Mouse (Mus musculus) small intestine, adult 2 months (tissue): ENCODE measurements around the gene Foxn3. TPM values are rescaled to one million over a fixed set of nuclear protein-coding genes. Genes with fewer than 3 reads are reported as not detected.
A peak's percentile ranks its signal among the peaks of the same experiment; 100 is the strongest.

Source experiments
- H3K27ac ChIP-seq: fragments of 200-500 bp; 2 replicates; pipeline ENCODE4 v1.5.1; 2012; ENCODE audit warnings: low read depth, low read length, control low read depth, inconsistent platforms; ENCODE audit not compliant: insufficient read depth
- H3K27me3 ChIP-seq: fragments of 200-500 bp; 2 replicates; pipeline ENCODE4 v1.6.1; 2012; ENCODE audit warnings: mild to moderate bottlenecking, moderate library complexity, low read length, inconsistent platforms; ENCODE audit not compliant: control insufficient read depth, insufficient read depth
- H3K36me3 ChIP-seq: fragments of 200-500 bp; 2 replicates; pipeline ENCODE4 v1.6.1; 2012; ENCODE audit warnings: mild to moderate bottlenecking, low read length, control low read depth, inconsistent platforms; ENCODE audit not compliant: control insufficient read depth, insufficient read depth
- H3K4me1 ChIP-seq: fragments of 200-500 bp; 2 replicates; pipeline ENCODE4 v1.6.1; 2012; ENCODE audit warnings: low read length, inconsistent platforms, mixed read lengths; ENCODE audit not compliant: control insufficient read depth, insufficient read depth, insufficient read length
- H3K4me3 ChIP-seq: fragments of 200-500 bp; 2 replicates; pipeline ENCODE4 v1.5.1; 2012; ENCODE audit warnings: low read depth, mild to moderate bottlenecking, control low read depth, inconsistent platforms, low read length, moderate library complexity
- CTCF ChIP-seq: fragments of 200-500 bp; IDR thresholded peaks from 2 replicates; pipeline ENCODE4 v1.5.1; 2012; ENCODE audit warnings: low read depth, mild to moderate bottlenecking, control low read depth, inconsistent platforms, low read length, moderate library complexity, mixed read lengths; ENCODE audit not compliant: insufficient replicate concordance, insufficient read length; ENCODE audit errors: extremely low read depth
- POLR2A ChIP-seq: fragments of 200-500 bp; IDR thresholded peaks from 2 replicates; pipeline ENCODE4 v1.6.1; 2012; ENCODE audit warnings: low read depth, mild to moderate bottlenecking, control low read depth, inconsistent platforms, low read length, moderate library complexity
- WGBS: fragments of 180-500 bp; shearing (Covaris S2); methylation state at CpG from one replicate; pipeline ENCODE4 v1.1.7; 2018; 5-methylcytosine and 5-hydroxymethylcytosine counted together
- polyA plus RNA-seq: library from polyadenylated mRNA; depleted of rRNA; stranded (reverse); fragments of >200 nt; gene quantifications from 2 replicates; pipeline ENCODE4 v1.2.3, GENCODE M21; 2012

Foxn3 gene
- polyA plus RNA-seq, 1 experiment: 17.5 TPM

GRCm38 (mm10) chr12:99406697-99407317, 156.6 kb downstream of the Foxn3 start:
- no peak for TF ChIP-seq POLR2A
- no peak for TF ChIP-seq CTCF
- Histone ChIP-seq H3K4me3 (peak overlapping the region; percentile 44), H3K27ac (peak overlapping the region; percentile 66), H3K27me3 (no peaks in the 10 kb centered on the region), H3K4me1 (peaks cover 7% of the 10 kb centered on the region; the same call in 1 of the 2 replicates), H3K36me3 (no peaks in the 10 kb centered on the region)
- WGBS: 3% methylated on average over 15 of the region's 15 CpGs

- TF ChIP-seq CTCF: no peak
- no peak for TF ChIP-seq POLR2A
- Histone ChIP-seq H3K4me1 (peaks cover 4% of the 10 kb centered on the region; the same call in 1 of the 2 replicates), H3K27ac (peak overlapping the region; percentile 26; the same call in 1 of the 2 replicates), H3K36me3 (no peaks in the 10 kb centered on the region), H3K4me3 (no peak overlapping the region), H3K27me3 (no peaks in the 10 kb centered on the region)
- 11% methylated on average over 9 of the region's 9 CpGs for WGBS
These were observed 157.1 kb downstream of the Foxn3 start for GRCm38 (mm10) chr12:99406254-99406653.

- Histone ChIP-seq H3K4me1 (peaks cover 4% of the 10 kb centered on the region; the same call in 1 of the 2 replicates), H3K27ac (no peak overlapping the region), H3K36me3 (no peaks in the 10 kb centered on the region), H3K27me3 (no peaks in the 10 kb centered on the region), H3K4me3 (no peak overlapping the region)
- no peak for TF ChIP-seq POLR2A
- TF ChIP-seq CTCF: no peak
- 67% methylated on average over 4 of the region's 4 CpGs for WGBS
These were observed 158.0 kb downstream of the Foxn3 start for GRCm38 (mm10) chr12:99405401-99405800.

GRCm38 (mm10) chr12:99403004-99403403, 160.4 kb downstream of the Foxn3 start:
- Histone ChIP-seq H3K36me3 (no peaks in the 10 kb centered on the region), H3K4me1 (peaks cover 6% of the 10 kb centered on the region; the same call in 1 of the 2 replicates), H3K27ac (no peak overlapping the region), H3K27me3 (no peaks in the 10 kb centered on the region), H3K4me3 (no peak overlapping the region)
- no peak for TF ChIP-seq CTCF
- no peak for TF ChIP-seq POLR2A
- 96% methylated on average over 5 of the region's 5 CpGs for WGBS

GRCm38 (mm10) chr12:99400907-99401306, 162.5 kb downstream of the Foxn3 start:
- H3K27ac ChIP-seq: no peak overlapping the region
- no peaks in the 10 kb centered on the region for H3K36me3 ChIP-seq
- TF ChIP-seq POLR2A (no peak), CTCF (no peak)
- H3K27me3 ChIP-seq: no peaks in the 10 kb centered on the region
- H3K4me1 ChIP-seq: peaks cover 3% of the 10 kb centered on the region; the same call in 1 of the 2 replicates
- no peak overlapping the region for H3K4me3 ChIP-seq
- 95% methylated on average over 8 of the region's 8 CpGs for whole genome bisulfite sequencing

GRCm38 (mm10) chr12:99399575-99399974, 163.8 kb downstream of the Foxn3 start:
- 44% methylated on average over 4 of the region's 4 CpGs for WGBS
- TF ChIP-seq CTCF: no peak
- no peak for TF ChIP-seq POLR2A
- Histone ChIP-seq H3K36me3 (no peaks in the 10 kb centered on the region), H3K27me3 (no peaks in the 10 kb centered on the region), H3K4me3 (no peak overlapping the region), H3K27ac (no peak overlapping the region), H3K4me1 (peaks cover 6% of the 10 kb centered on the region; the same call in 1 of the 2 replicates)

- WGBS: 79% methylated on average over 1 of the region's 1 CpGs
- no peak for TF ChIP-seq POLR2A
- no peak for TF ChIP-seq CTCF
- Histone ChIP-seq H3K4me3 (no peak overlapping the region), H3K27me3 (no peaks in the 10 kb centered on the region), H3K36me3 (no peaks in the 10 kb centered on the region), H3K4me1 (peaks cover 16% of the 10 kb centered on the region; the same call in 1 of the 2 replicates), H3K27ac (no peak overlapping the region)
These were observed 166.9 kb downstream of the Foxn3 start for GRCm38 (mm10) chr12:99396461-99396860.
